Mouse (Mus musculus): ENCODE data around the gene Gpr176. TPM values are rescaled to one million over a fixed set of nuclear protein-coding genes. Genes with fewer than 3 reads are reported as not detected.

Gpr176 gene
- polyA plus RNA-seq, 1 experiment from 2014 or later = 8.3 TPM

Small RNA genes lying within 50 kb of the gene (microRNA-seq; reads per million reads assigned to microRNA genes)
- not detected for gene Gm22800

Other genes starting within 250 kb of the Gpr176 start
- gene Fsip1, start 116.5 kb downstream of the Gpr176 start, polyA plus RNA-seq (2015; fragmentation: Nextera tagmentation; extraction: Ambion mirVana) = 2.8 and 3.4 TPM in 2 replicates
- 8.9 and 9.3 TPM in 2 replicates for gene Eif2ak4, start 15.2 kb upstream of the Gpr176 start, polyA plus RNA-seq (2015; fragmentation: Nextera tagmentation; extraction: Ambion mirVana)
- 314 and 317 TPM in 2 replicates for gene Srp14, start 106.3 kb upstream of the Gpr176 start, polyA plus RNA-seq (2015; fragmentation: Nextera tagmentation; extraction: Ambion mirVana)
- gene Bmf, start 176.3 kb upstream of the Gpr176 start, polyA plus RNA-seq (2015; fragmentation: Nextera tagmentation; extraction: Ambion mirVana) = 1.7 and 3.1 TPM in 2 replicates
- 15.3 and 19.0 TPM in 2 replicates for gene Bub1b, start 224.8 kb upstream of the Gpr176 start, polyA plus RNA-seq (2015; fragmentation: Nextera tagmentation; extraction: Ambion mirVana)